ENCODE assay signal across 14 mouse cellular contexts in the genomic region with DNA sequence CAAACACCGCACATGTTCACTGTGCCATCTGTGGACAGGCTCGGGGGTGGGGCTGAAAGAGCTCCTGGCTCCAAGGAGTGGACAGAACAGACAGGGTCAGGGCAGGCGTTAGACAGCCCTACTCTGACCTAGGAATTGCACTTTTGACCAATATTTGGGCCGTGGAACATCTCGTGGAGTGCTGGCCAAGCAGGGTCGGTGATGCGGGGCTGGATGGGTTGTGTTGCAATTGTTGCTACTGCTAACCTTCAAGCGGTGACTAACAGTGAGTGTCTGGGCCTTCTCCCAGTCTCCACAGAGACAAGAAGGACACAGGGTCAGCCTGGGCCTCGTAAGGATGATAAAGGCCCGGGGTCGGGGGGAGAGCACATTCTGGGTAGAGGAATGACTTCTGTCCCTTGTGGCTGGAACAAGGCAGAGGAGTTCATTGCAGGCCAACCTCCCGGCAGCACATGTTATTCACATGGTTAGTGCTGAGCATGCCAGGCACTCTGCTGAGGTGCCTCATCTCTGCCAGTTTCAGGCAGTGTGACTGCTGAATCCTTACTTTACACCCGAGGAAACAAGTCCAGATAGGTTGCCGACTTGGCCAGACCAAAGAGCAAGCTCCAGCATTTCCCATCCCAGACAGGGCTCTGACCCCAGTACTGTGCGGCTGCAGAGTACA. TPM values are rescaled to one million over a fixed set of nuclear protein-coding genes. Genes with fewer than 3 reads are reported as not detected.
DNase-seq lines count a peak whose midpoint lies in the region; ATAC-seq and TF ChIP-seq lines count a peak whose summit lies in the region.
"Had no signal": no experiment of that assay in that cellular context is flagged by ENCODE, and none has a peak within 500 bp of the region (broad histone marks: within the 10 kb centered on the region; RNA-seq: fewer than 3 reads in every experiment).

No protein-coding gene starts in this region.

- peak overlapping the region; percentile 2; the same call in 1 of the 2 replicates for H3K27ac ChIP-seq in liver, adult 2 months (replicated peaks; ENCODE audit: insufficient read depth, low read depth, low read length)
- H3K27ac ChIP-seq in liver, postnatal 0 days (ENCODE audit: low read depth), result no peak overlapping the region
- H3K27ac ChIP-seq in forebrain, embryonic 10.5 days, result no peak overlapping the region
- H3K27ac ChIP-seq: embryonic facial prominence, embryonic 10.5 days; forebrain, embryonic 15.5 days; hindbrain, embryonic 12.5 days; limb, embryonic 15.5 days had no signal

- no peak for TF ChIP-seq POLR2A in liver, adult 2 months (IDR thresholded peaks at IDR 0.05; ENCODE audit: extremely low read depth, insufficient read depth, low read length)

- H3K4me1 ChIP-seq in liver, adult 2 months (ENCODE audit: control insufficient read depth, insufficient read depth, low read length), result peaks cover 6% of the 10 kb centered on the region; the same call in 1 of the 2 replicates
- no peaks in the 10 kb centered on the region for H3K4me1 ChIP-seq in liver, postnatal 0 days (ENCODE audit: insufficient read depth)
- peaks cover 12% of the 10 kb centered on the region; the same call in 1 of the 2 replicates for H3K4me1 ChIP-seq in forebrain, embryonic 10.5 days
- H3K4me1 ChIP-seq: forebrain, embryonic 15.5 days; hindbrain, embryonic 12.5 days had no signal

- no peaks in the 10 kb centered on the region for H3K79me2 ChIP-seq in liver, adult 2 months (ENCODE audit: control insufficient read depth, insufficient read depth, low read length)

- no peak; the same call in 1 of the 2 replicates for ATAC-seq in liver, postnatal 0 days
- ATAC-seq: forebrain, embryonic 15.5 days had no signal

- H3K9ac ChIP-seq in liver, adult 2 months (ENCODE audit: low read depth, low read length), result no peak overlapping the region
- no peak overlapping the region for H3K9ac ChIP-seq in liver, postnatal 0 days (replicated peaks)
- H3K9ac ChIP-seq: forebrain, embryonic 15.5 days; hindbrain, embryonic 12.5 days; limb, embryonic 15.5 days had no signal

- no peak for TF ChIP-seq EP300 in liver, postnatal 0 days (IDR thresholded peaks at IDR 0.05; ENCODE audit: low read depth)

- DNase-seq in cerebellum, adult 11-12 months, result peak; percentile 58
- DNase-seq in cerebellum, adult 9-10 months, result no peak
- peak; percentile 77 for DNase-seq in liver, adult 2 months (ENCODE audit: extremely low read depth, low read depth, low spot score)
- DNase-seq in liver, postnatal 0 days, result no peak
- peak; percentile 33 for DNase-seq in fibroblast of lung, adult 2 months (ENCODE audit: low read depth)
- peak; percentile 60 for DNase-seq in kidney, postnatal 10 days
- DNase-seq in forebrain, embryonic 10.5 days (ENCODE audit: extremely low spot score, low spot score), result no peak
- DNase-seq in T-cell, adult 2 months (ENCODE audit: low spot score), result no peak
- DNase-seq: thymus, postnatal 36 days had no signal

- no peak overlapping the region for H3K4me2 ChIP-seq in liver, postnatal 0 days (ENCODE audit: low read depth, low read length)
- H3K4me2 ChIP-seq: forebrain, embryonic 15.5 days; hindbrain, embryonic 12.5 days; limb, embryonic 15.5 days had no signal

- no peak overlapping the region for H3K4me3 ChIP-seq in liver, adult 2 months (ENCODE audit: insufficient read depth, low read depth, low read length)
- H3K4me3 ChIP-seq in liver, postnatal 0 days (ENCODE audit: low read depth, low read length), result no peak overlapping the region
- H3K4me3 ChIP-seq in forebrain, embryonic 10.5 days, result no peak overlapping the region
- H3K4me3 ChIP-seq: embryonic facial prominence, embryonic 10.5 days; forebrain, embryonic 15.5 days; hindbrain, embryonic 12.5 days; limb, embryonic 15.5 days had no signal

- WGBS in liver, adult 2 months, result 43% methylated on average over 15 of the region's 15 CpGs
- WGBS in liver, postnatal 0 days (ENCODE audit: insufficient replicate concordance), result 73% methylated on average over 15 of the region's 15 CpGs
- 90% methylated on average over 15 of the region's 15 CpGs for WGBS in forebrain, embryonic 10.5 days

- H3K27me3 ChIP-seq in liver, adult 2 months (ENCODE audit: control insufficient read depth, insufficient read depth, low read length), result no peaks in the 10 kb centered on the region
- no peaks in the 10 kb centered on the region for H3K27me3 ChIP-seq in liver, postnatal 0 days (ENCODE audit: insufficient read depth, low read length)
- no peaks in the 10 kb centered on the region for H3K27me3 ChIP-seq in forebrain, embryonic 10.5 days (ENCODE audit: poor library complexity, severe bottlenecking)
- H3K27me3 ChIP-seq: forebrain, embryonic 15.5 days; hindbrain, embryonic 12.5 days; limb, embryonic 15.5 days had no signal

- no peak for TF ChIP-seq CTCF in liver, adult 2 months (IDR thresholded peaks at IDR 0.05; ENCODE audit: low read depth, low read length)
- TF ChIP-seq CTCF in liver, postnatal 0 days (IDR thresholded peaks at IDR 0.05; ENCODE audit: low read depth), result no peak

- H3K9me3 ChIP-seq in liver, postnatal 0 days (ENCODE audit: low read length), result no peaks in the 10 kb centered on the region
- H3K9me3 ChIP-seq in forebrain, embryonic 10.5 days, result peaks cover 3% of the 10 kb centered on the region; the same call in 1 of the 2 replicates
- H3K9me3 ChIP-seq: embryonic facial prominence, embryonic 10.5 days; forebrain, embryonic 15.5 days; G1E; hindbrain, embryonic 12.5 days; limb, embryonic 15.5 days had no signal

- 0 out of 2 replicates have a peak, but pooled peaks cover 2% of the 10 kb centered on the region for H3K36me3 ChIP-seq in liver, adult 2 months (ENCODE audit: control insufficient read depth, insufficient read depth, low read length)
- H3K36me3 ChIP-seq in liver, postnatal 0 days (replicated peaks; ENCODE audit: insufficient read depth, low read length), result peaks cover 30% of the 10 kb centered on the region
- H3K36me3 ChIP-seq in forebrain, embryonic 10.5 days (replicated peaks), result peaks cover 98% of the 10 kb centered on the region

RNA-seq across cellular contexts. Expression of gene Tef, which starts 27.6 kb away (rescaled TPM):
- 156 and 163 TPM in 2 replicates for total RNA-seq in liver, adult 2 months (2014; rRNA removed)
- 34.6 and 35.0 TPM in 2 replicates for polyA plus RNA-seq in liver, adult 2 months (2012; rRNA removed)
- polyA plus RNA-seq in liver, postnatal 0 days (2015; fragmentation: Nextera tagmentation; extraction: Ambion mirVana), result 14.0 and 16.3 TPM in 2 replicates
- 13.5 and 13.7 TPM in 2 replicates for polyA plus RNA-seq in forebrain, embryonic 10.5 days (2016; fragmentation: Nextera tagmentation; extraction: Ambion mirVana)

RNA-seq across cellular contexts. Expression of gene Rangap1, which starts 29.3 kb away (rescaled TPM):
- total RNA-seq in liver, adult 2 months (2014; rRNA removed), result 32.8 and 33.1 TPM in 2 replicates
- 21.6 and 24.8 TPM in 2 replicates for polyA plus RNA-seq in liver, adult 2 months (2012; rRNA removed)
- 31.3 and 38.0 TPM in 2 replicates for polyA plus RNA-seq in liver, postnatal 0 days (2015; fragmentation: Nextera tagmentation; extraction: Ambion mirVana)
- 196 and 198 TPM in 2 replicates for polyA plus RNA-seq in forebrain, embryonic 10.5 days (2016; fragmentation: Nextera tagmentation; extraction: Ambion mirVana)

RNA-seq across cellular contexts. Expression of gene Zc3h7b, which starts 29.8 kb away (rescaled TPM):
- 7.4 TPM in 2 replicates for total RNA-seq in liver, adult 2 months (2014; rRNA removed)
- 11.9 and 13.1 TPM in 2 replicates for polyA plus RNA-seq in liver, adult 2 months (2012; rRNA removed)
- polyA plus RNA-seq in liver, postnatal 0 days (2015; fragmentation: Nextera tagmentation; extraction: Ambion mirVana), result 3.3 and 4.2 TPM in 2 replicates
- polyA plus RNA-seq in forebrain, embryonic 10.5 days (2016; fragmentation: Nextera tagmentation; extraction: Ambion mirVana), result 43.4 and 44.3 TPM in 2 replicates

Comparison
In these comparisons a context has a peak if more than half of its experiments do, and no peak if none do; other contexts are left out.
1. DNase-seq: peak in cerebellum, adult 11-12 months (single experiment), liver, adult 2 months (single experiment), fibroblast of lung, adult 2 months (single experiment) and kidney, postnatal 10 days (single experiment); none in cerebellum, adult 9-10 months (single experiment), liver, postnatal 0 days (single experiment), forebrain, embryonic 10.5 days (single experiment) and T-cell, adult 2 months (single experiment).